Mouse (Mus musculus): ENCODE measurements around the gene Filip1l.

Filip1l gene

GRCm38 (mm10) chr16:57352751-57353150 is at the start of gene Filip1l:
Filip1l (plus strand) TSS chr16:57353093.
- no peak for DNase-seq (ENCODE audit: low spot score)

- peak; percentile 62 for DNase-seq (ENCODE audit: low spot score)
These were observed 49.2 kb upstream of the Filip1l start for GRCm38 (mm10) chr16:57303716-57304115.

GRCm38 (mm10) chr16:57305463-57305862 is 47.4 kb upstream of the Filip1l start:
- DNase-seq (ENCODE audit: low spot score) = no peak

GRCm38 (mm10) chr16:57312130-57312529 is 40.8 kb upstream of the Filip1l start:
- no peak for DNase-seq (ENCODE audit: low spot score)

GRCm38 (mm10) chr16:57313487-57313886 is 39.4 kb upstream of the Filip1l start:
- no peak for DNase-seq (ENCODE audit: low spot score)

GRCm38 (mm10) chr16:57314236-57314635 is 38.7 kb upstream of the Filip1l start:
- DNase-seq (ENCODE audit: low spot score) = no peak

- DNase-seq (ENCODE audit: low spot score) = no peak
These were observed 37.9 kb upstream of the Filip1l start for GRCm38 (mm10) chr16:57315026-57315425.

GRCm38 (mm10) chr16:57317127-57317526 is 35.8 kb upstream of the Filip1l start:
- DNase-seq (ENCODE audit: low spot score) = no peak

- DNase-seq (ENCODE audit: low spot score) = peak; percentile 25
These were observed 34.8 kb upstream of the Filip1l start for GRCm38 (mm10) chr16:57317882-57318636.

- DNase-seq (ENCODE audit: low spot score) = no peak
These were observed 34.2 kb upstream of the Filip1l start for GRCm38 (mm10) chr16:57318637-57319125.

- DNase-seq (ENCODE audit: low spot score) = peak; percentile 50
These were observed 33.4 kb upstream of the Filip1l start for GRCm38 (mm10) chr16:57319284-57320124.

GRCm38 (mm10) chr16:57326996-57327395 is 25.9 kb upstream of the Filip1l start:
- DNase-seq (ENCODE audit: low spot score) = no peak

- no peak for DNase-seq (ENCODE audit: low spot score)
These were observed 23.9 kb upstream of the Filip1l start for GRCm38 (mm10) chr16:57329028-57329427.

- no peak for DNase-seq (ENCODE audit: low spot score)
These were observed 22.8 kb upstream of the Filip1l start for GRCm38 (mm10) chr16:57330111-57330510.

GRCm38 (mm10) chr16:57332301-57332700 is 20.6 kb upstream of the Filip1l start:
- DNase-seq (ENCODE audit: low spot score) = no peak

- no peak for DNase-seq (ENCODE audit: low spot score)
These were observed 16.0 kb upstream of the Filip1l start for GRCm38 (mm10) chr16:57336770-57337423.

GRCm38 (mm10) chr16:57339765-57340612 is 12.9 kb upstream of the Filip1l start:
- DNase-seq (ENCODE audit: low spot score) = no peak

GRCm38 (mm10) chr16:57340613-57340898 is 12.3 kb upstream of the Filip1l start:
- no peak for DNase-seq (ENCODE audit: low spot score)

GRCm38 (mm10) chr16:57346258-57346657 is 6.6 kb upstream of the Filip1l start:
- DNase-seq (ENCODE audit: low spot score) = no peak

GRCm38 (mm10) chr16:57349039-57349438 is 3.9 kb upstream of the Filip1l start:
- DNase-seq (ENCODE audit: low spot score) = no peak

GRCm38 (mm10) chr16:57349689-57350088 is 3.2 kb upstream of the Filip1l start:
- no peak for DNase-seq (ENCODE audit: low spot score)

All from embryo, embryonic 10.5 days (tissue).